ENCODE assay signal across 8 mouse cellular contexts in genomic region chr4:62674031-62674995, GRCm38 (mm10).
DNase-seq lines count a peak whose midpoint lies in the region; ATAC-seq and TF ChIP-seq lines count a peak whose summit lies in the region.

No protein-coding gene starts in this region.

- no peak for TF ChIP-seq CTCF in ES-Bruce4 (IDR thresholded peaks at IDR 0.05; ENCODE audit: low read depth, low read length)

- WGBS in embryonic facial prominence, embryonic 14.5 days, result 2% methylated on average over 19 of the region's 30 CpGs
- WGBS in hindbrain, embryonic 14.5 days, result 1% methylated on average over 30 of the region's 30 CpGs

- no peaks in the 10 kb centered on the region for H3K4me1 ChIP-seq in ES-Bruce4 (ENCODE audit: control insufficient read depth, insufficient read depth, low read length)
- H3K4me1 ChIP-seq in embryonic facial prominence, embryonic 14.5 days (ENCODE audit: control insufficient read depth, insufficient read depth, low read length), result peaks cover 19% of the 10 kb centered on the region
- peaks cover 44% of the 10 kb centered on the region for H3K4me1 ChIP-seq in hindbrain, embryonic 14.5 days (replicated peaks; ENCODE audit: control insufficient read depth, insufficient read depth, low read length)

- no peak overlapping the region for H3K27ac ChIP-seq in ES-Bruce4 (ENCODE audit: insufficient read depth, low read length)
- H3K27ac ChIP-seq in embryonic facial prominence, embryonic 14.5 days (replicated peaks; ENCODE audit: low read depth, low read length), result peak overlapping the region; percentile 76
- H3K27ac ChIP-seq in hindbrain, embryonic 14.5 days, result peak overlapping the region; percentile 78

- no peak overlapping the region for H3K9ac ChIP-seq in ES-Bruce4 (ENCODE audit: low read depth, poor library complexity, severe bottlenecking)
- peak overlapping the region; percentile 73 for H3K9ac ChIP-seq in embryonic facial prominence, embryonic 14.5 days (ENCODE audit: low read depth, low read length)
- H3K9ac ChIP-seq in hindbrain, embryonic 14.5 days, result peak overlapping the region; percentile 85

- no peak for TF ChIP-seq POLR2A in ES-Bruce4 (IDR thresholded peaks at IDR 0.05; ENCODE audit: insufficient read depth, low read length)

- no peaks in the 10 kb centered on the region for H3K27me3 ChIP-seq in ES-Bruce4 (ENCODE audit: control insufficient read depth, insufficient read depth, low read length, poor library complexity, severe bottlenecking)
- H3K27me3 ChIP-seq in embryonic facial prominence, embryonic 14.5 days (replicated peaks; ENCODE audit: control insufficient read depth, insufficient read depth, low read length), result no peaks in the 10 kb centered on the region
- no peaks in the 10 kb centered on the region for H3K27me3 ChIP-seq in hindbrain, embryonic 14.5 days (ENCODE audit: control insufficient read depth, insufficient read depth, low read length)

- H3K36me3 ChIP-seq in ES-Bruce4 (ENCODE audit: control insufficient read depth, insufficient read depth, low read length, poor library complexity, severe bottlenecking), result no peaks in the 10 kb centered on the region
- no peaks in the 10 kb centered on the region for H3K36me3 ChIP-seq in embryonic facial prominence, embryonic 14.5 days (ENCODE audit: control insufficient read depth, insufficient read depth, low read length)
- no peaks in the 10 kb centered on the region for H3K36me3 ChIP-seq in hindbrain, embryonic 14.5 days (replicated peaks; ENCODE audit: control insufficient read depth, insufficient read depth)

- no peak for TF ChIP-seq EP300 in ES-Bruce4 (IDR thresholded peaks at IDR 0.05; ENCODE audit: insufficient read depth, low read depth, low read length)

- H3K9me3 ChIP-seq in ES-Bruce4 (replicated peaks; ENCODE audit: control insufficient read depth, insufficient read depth, low read length, poor library complexity, severe bottlenecking), result no peaks in the 10 kb centered on the region
- H3K9me3 ChIP-seq in embryonic facial prominence, embryonic 14.5 days (ENCODE audit: control insufficient read depth, low read length), result no peaks in the 10 kb centered on the region
- H3K9me3 ChIP-seq in hindbrain, embryonic 14.5 days (ENCODE audit: control insufficient read depth, low read length), result no peaks in the 10 kb centered on the region

- ATAC-seq in embryonic facial prominence, embryonic 14.5 days (ENCODE audit: low read depth), result peak; percentile 71
- ATAC-seq in hindbrain, embryonic 14.5 days (ENCODE audit: low FRiP score), result peak; percentile 35
- peak; percentile 88 for ATAC-seq in megakaryocyte, adult 5-6 weeks (ENCODE audit: poor library complexity, severe bottlenecking)
- ATAC-seq in CD4-positive, CD25-positive, alpha-beta regulatory T cell, adult 4 months, result no peak

- peak overlapping the region; percentile 19 for H3K4me3 ChIP-seq in ES-Bruce4 (ENCODE audit: low read depth, low read length)
- peak overlapping the region; percentile 60 for H3K4me3 ChIP-seq in embryonic facial prominence, embryonic 14.5 days (ENCODE audit: low read depth, low read length)
- H3K4me3 ChIP-seq in hindbrain, embryonic 14.5 days (replicated peaks; ENCODE audit: low read length), result peak overlapping the region; percentile 64

- peak; percentile 59 for DNase-seq in 3134 (ENCODE audit: extremely low read depth, insufficient read length, low spot score)
- peak; percentile 70 for DNase-seq in embryonic facial prominence, embryonic 14.5 days (ENCODE audit: low spot score)
- DNase-seq in hindbrain, embryonic 14.5 days (ENCODE audit: low spot score), result peak; percentile 65
- DNase-seq in c-Kit-positive CD71-positive TER-119-positive erythroid progenitor cells, embryonic 14.5 days (ENCODE audit: low spot score), result no peak
- DNase-seq in frontal cortex, postnatal 14 days (ENCODE audit: low spot score in 2 of 2), result no peak

- H3K4me2 ChIP-seq in embryonic facial prominence, embryonic 14.5 days (ENCODE audit: low read depth, low read length), result peak overlapping the region; percentile 71
- H3K4me2 ChIP-seq in hindbrain, embryonic 14.5 days (replicated peaks), result peak overlapping the region; percentile 65

Comparison
In these comparisons a context has a peak if more than half of its experiments do, and no peak if none do; other contexts are left out.
1. DNase-seq: peak in 3134 (single experiment), embryonic facial prominence, embryonic 14.5 days (single experiment) and hindbrain, embryonic 14.5 days (single experiment); none in c-Kit-positive CD71-positive TER-119-positive erythroid progenitor cells, embryonic 14.5 days (single experiment) and frontal cortex, postnatal 14 days (0 of 2).
2. Peak in every context shown above with its lines, with median percentiles within 50 percentile points of each other: H3K4me3 ChIP-seq.